Mouse (Mus musculus): Measurements from ENCODE around the gene Itprip.

GRCm38 (mm10) chr19:47881538-47881937 lies 37.6 kb downstream of the Itprip start:
- no peak for TF ChIP-seq CTCF (conservative IDR thresholded peaks at IDR 0.05; ENCODE audit: insufficient read depth, insufficient read length, low read depth, low read length)
- TF ChIP-seq POLR2A (IDR thresholded peaks at IDR 0.05; ENCODE audit: low read depth, low read length) = no peak
